Mouse (Mus musculus): Measurements from ENCODE around the gene Fgfr2. TPM values are rescaled to one million over a fixed set of nuclear protein-coding genes. Genes with fewer than 3 reads are reported as not detected.

The Fgfr2 gene
- polyA plus RNA-seq, 1 experiment: 1.7 TPM

- Histone ChIP-seq H3K27me3 (ENCODE audit: control insufficient read depth, insufficient read depth, insufficient read length) (no peaks in the 10 kb centered on the region), H3K79me3 (ENCODE audit: low read depth) (no peaks in the 10 kb centered on the region), H3K36me3 (ENCODE audit: control insufficient read depth, insufficient read depth) (no peaks in the 10 kb centered on the region), H3ac (ENCODE audit: control insufficient read depth, insufficient read length, low read depth) (no peak overlapping the region), H3K79me2 (ENCODE audit: control insufficient read depth, insufficient read depth) (no peaks in the 10 kb centered on the region), H3K4me3 (ENCODE audit: insufficient read depth, poor library complexity, severe bottlenecking) (no peak overlapping the region)
- no peak for TF ChIP-seq FOSL1 (IDR thresholded peaks at IDR 0.05; ENCODE audit: insufficient read depth, low read length, poor library complexity, severe bottlenecking)
- no peak for TF ChIP-seq MYOD1 (IDR thresholded peaks at IDR 0.05; ENCODE audit: control insufficient read depth, insufficient read length, low read depth)
- TF ChIP-seq CEBPB (IDR thresholded peaks at IDR 0.05; ENCODE audit: low read depth): no peak
- TF ChIP-seq CTCF (IDR thresholded peaks at IDR 0.05; ENCODE audit: control insufficient read depth, insufficient read depth, insufficient read length): no peak
- TF ChIP-seq MAX (IDR thresholded peaks at IDR 0.05): no peak
- TF ChIP-seq USF1 (IDR thresholded peaks at IDR 0.05; ENCODE audit: low read depth): no peak
- no peak for TF ChIP-seq MYOG (IDR thresholded peaks at IDR 0.05; ENCODE audit: control insufficient read depth, extremely low read depth, insufficient read length)
These were observed 1276.9 kb downstream of the Fgfr2 start for GRCm38 (mm10) chr7:131846066-131846905.

- Histone ChIP-seq H3K4me3 (ENCODE audit: insufficient read depth, poor library complexity, severe bottlenecking) (no peak overlapping the region), H3ac (ENCODE audit: control insufficient read depth, insufficient read length, low read depth) (no peak overlapping the region), H3K79me2 (ENCODE audit: control insufficient read depth, insufficient read depth) (no peaks in the 10 kb centered on the region), H3K79me3 (ENCODE audit: low read depth) (no peaks in the 10 kb centered on the region), H3K27me3 (ENCODE audit: control insufficient read depth, insufficient read depth, insufficient read length) (no peaks in the 10 kb centered on the region), H3K36me3 (ENCODE audit: control insufficient read depth, insufficient read depth) (no peaks in the 10 kb centered on the region)
- TF ChIP-seq MYOG (IDR thresholded peaks at IDR 0.05; ENCODE audit: control insufficient read depth, extremely low read depth, insufficient read length) (no peak), MYOD1 (IDR thresholded peaks at IDR 0.05; ENCODE audit: control insufficient read depth, insufficient read length, low read depth) (peak; percentile 13), CTCF (IDR thresholded peaks at IDR 0.05; ENCODE audit: control insufficient read depth, insufficient read depth, insufficient read length) (no peak), FOSL1 (IDR thresholded peaks at IDR 0.05; ENCODE audit: insufficient read depth, low read length, poor library complexity, severe bottlenecking) (no peak)
These were observed 1292.9 kb downstream of the Fgfr2 start for GRCm38 (mm10) chr7:131830261-131830660.

DNA sequence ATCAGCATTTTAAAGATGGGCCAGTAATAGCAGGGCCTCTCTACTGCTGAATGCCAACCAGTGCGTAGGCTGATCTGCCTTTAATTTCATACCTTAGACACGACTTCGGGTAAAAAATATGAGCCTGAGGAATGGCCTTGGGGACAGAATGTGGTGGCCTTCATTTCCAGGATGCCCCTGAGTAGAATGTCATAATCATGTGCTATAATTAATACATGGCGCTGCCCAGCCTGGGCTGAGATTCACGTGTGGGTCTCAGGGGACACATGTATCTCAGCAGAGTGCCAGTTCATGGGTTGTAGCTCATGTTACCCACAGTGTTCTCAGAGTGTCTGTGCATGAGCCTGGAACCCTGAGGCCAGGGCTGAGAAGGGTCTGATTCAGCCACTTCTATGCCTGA is 1296.3 kb downstream of the Fgfr2 start:
- Histone ChIP-seq H3K27me3 (ENCODE audit: control insufficient read depth, insufficient read depth, insufficient read length) (no peaks in the 10 kb centered on the region), H3K79me2 (ENCODE audit: control insufficient read depth, insufficient read depth) (no peaks in the 10 kb centered on the region), H3K36me3 (ENCODE audit: control insufficient read depth, insufficient read depth) (no peaks in the 10 kb centered on the region), H3ac (ENCODE audit: control insufficient read depth, insufficient read length, low read depth) (no peak overlapping the region), H3K4me3 (ENCODE audit: insufficient read depth, poor library complexity, severe bottlenecking) (no peak overlapping the region), H3K79me3 (ENCODE audit: low read depth) (no peaks in the 10 kb centered on the region)
- TF ChIP-seq CEBPB (IDR thresholded peaks at IDR 0.05; ENCODE audit: low read depth) (no peak), USF1 (IDR thresholded peaks at IDR 0.05; ENCODE audit: low read depth) (no peak), MYOG (IDR thresholded peaks at IDR 0.05; ENCODE audit: control insufficient read depth, extremely low read depth, insufficient read length) (no peak), MAX (IDR thresholded peaks at IDR 0.05) (no peak), FOSL1 (IDR thresholded peaks at IDR 0.05; ENCODE audit: insufficient read depth, low read length, poor library complexity, severe bottlenecking) (no peak), CTCF (IDR thresholded peaks at IDR 0.05; ENCODE audit: control insufficient read depth, insufficient read depth, insufficient read length) (no peak), MYOD1 (IDR thresholded peaks at IDR 0.05; ENCODE audit: control insufficient read depth, insufficient read length, low read depth) (no peak)

DNA sequence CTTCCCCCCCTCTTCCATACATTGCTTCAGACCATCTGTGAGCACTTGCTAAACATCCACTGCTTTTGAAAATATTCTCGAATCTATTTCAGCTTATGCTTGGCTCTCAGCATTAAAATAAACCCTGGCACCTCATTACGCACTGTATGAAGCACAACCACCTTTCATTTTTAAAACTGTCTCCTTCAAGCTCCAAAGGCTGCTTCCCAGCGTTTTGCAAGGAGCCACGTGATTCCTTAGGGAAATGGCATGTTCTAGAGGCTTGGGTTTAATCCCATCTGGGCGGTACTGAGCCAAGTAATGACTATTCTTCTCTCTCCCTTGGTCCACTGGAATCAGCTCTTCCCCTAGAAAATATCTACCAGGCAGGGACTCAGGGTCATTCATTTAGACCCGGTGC is 1305.2 kb downstream of the Fgfr2 start:
- Histone ChIP-seq H3K79me3 (ENCODE audit: low read depth) (no peaks in the 10 kb centered on the region), H3K36me3 (ENCODE audit: control insufficient read depth, insufficient read depth) (no peaks in the 10 kb centered on the region), H3ac (ENCODE audit: control insufficient read depth, insufficient read length, low read depth) (no peak overlapping the region), H3K27me3 (ENCODE audit: control insufficient read depth, insufficient read depth, insufficient read length) (no peaks in the 10 kb centered on the region), H3K4me3 (ENCODE audit: insufficient read depth, poor library complexity, severe bottlenecking) (no peak overlapping the region), H3K79me2 (ENCODE audit: control insufficient read depth, insufficient read depth) (no peaks in the 10 kb centered on the region)
- TF ChIP-seq CTCF (IDR thresholded peaks at IDR 0.05; ENCODE audit: control insufficient read depth, insufficient read depth, insufficient read length) (no peak), FOSL1 (IDR thresholded peaks at IDR 0.05; ENCODE audit: insufficient read depth, low read length, poor library complexity, severe bottlenecking) (no peak), USF1 (IDR thresholded peaks at IDR 0.05; ENCODE audit: low read depth) (no peak), MAX (IDR thresholded peaks at IDR 0.05) (no peak), CEBPB (IDR thresholded peaks at IDR 0.05; ENCODE audit: low read depth) (no peak), MYOG (IDR thresholded peaks at IDR 0.05; ENCODE audit: control insufficient read depth, extremely low read depth, insufficient read length) (no peak), MYOD1 (IDR thresholded peaks at IDR 0.05; ENCODE audit: control insufficient read depth, insufficient read length, low read depth) (no peak)

DNA sequence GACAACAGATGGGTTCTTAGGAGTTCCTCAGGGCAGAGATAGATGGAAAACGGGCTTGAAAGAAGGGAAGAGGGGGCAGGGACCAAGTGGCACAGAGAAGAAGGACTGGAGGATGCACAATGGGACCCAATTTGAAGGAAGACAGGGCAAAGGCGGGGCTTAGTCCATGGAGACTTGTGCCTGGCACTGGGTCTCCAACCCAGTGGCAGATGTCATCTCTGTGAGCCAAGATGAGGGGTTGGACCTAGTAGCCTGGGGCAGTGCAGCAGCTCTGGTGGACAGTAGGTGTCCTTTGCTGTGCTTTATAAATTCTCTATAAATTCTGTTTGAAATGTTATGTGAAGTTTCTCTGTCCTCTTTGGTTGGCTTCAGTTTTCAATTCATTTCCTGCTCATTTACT is 1306.5 kb downstream of the Fgfr2 start:
- no peaks in the 10 kb centered on the region for H3K27me3 ChIP-seq (ENCODE audit: control insufficient read depth, insufficient read depth, insufficient read length)
- H3K36me3 ChIP-seq (ENCODE audit: control insufficient read depth, insufficient read depth): no peaks in the 10 kb centered on the region
- H3K79me2 ChIP-seq (ENCODE audit: control insufficient read depth, insufficient read depth): no peaks in the 10 kb centered on the region
- TF ChIP-seq CTCF (IDR thresholded peaks at IDR 0.05; ENCODE audit: control insufficient read depth, insufficient read depth, insufficient read length) (no peak), MYOG (IDR thresholded peaks at IDR 0.05; ENCODE audit: control insufficient read depth, extremely low read depth, insufficient read length) (no peak), MYOD1 (IDR thresholded peaks at IDR 0.05; ENCODE audit: control insufficient read depth, insufficient read length, low read depth) (no peak), USF1 (IDR thresholded peaks at IDR 0.05; ENCODE audit: low read depth) (no peak), CEBPB (IDR thresholded peaks at IDR 0.05; ENCODE audit: low read depth) (no peak)
- no peak overlapping the region for H3K4me3 ChIP-seq (ENCODE audit: insufficient read depth, poor library complexity, severe bottlenecking)
- no peak overlapping the region for H3ac ChIP-seq (ENCODE audit: control insufficient read depth, insufficient read length, low read depth)
- H3K79me3 ChIP-seq (ENCODE audit: low read depth): no peaks in the 10 kb centered on the region
